In genomic region chr19:54756681-54757257, GRCm38 (mm10) we compare ENCODE assay signal across 11 mouse cellular contexts.
A peak's percentile ranks its signal among the peaks of the same experiment; 100 is the strongest.
DNase-seq lines count a peak whose midpoint lies in the region; ATAC-seq and TF ChIP-seq lines count a peak whose summit lies in the region.
"Had no signal": no experiment of that assay in that cellular context is flagged by ENCODE, and none has a peak within 500 bp of the region (broad histone marks: within the 10 kb centered on the region; RNA-seq: fewer than 3 reads in every experiment).

No protein-coding gene starts in this region.

- H3K9ac ChIP-seq in heart, embryonic 14.5 days (ENCODE audit: low read length), result no peak overlapping the region
- H3K9ac ChIP-seq in midbrain, embryonic 13.5 days (replicated peaks), result no peak overlapping the region
- H3K9ac ChIP-seq in stomach, postnatal 0 days (ENCODE audit: low read length), result no peak overlapping the region
- H3K9ac ChIP-seq: liver, embryonic 14.5 days had no signal

- TF ChIP-seq CTCF in stomach, postnatal 0 days (IDR thresholded peaks at IDR 0.05; ENCODE audit: low read depth), result no peak

- peak overlapping the region in 1 of 2 experiments; percentile 1; a peak in 1 of 4 replicates for H3K27ac ChIP-seq in heart, embryonic 14.5 days (replicated peaks in 1 of 2; ENCODE audit: control insufficient read depth in 1 of 2, insufficient read depth in 1 of 2, low read depth in 2 of 2, low read length in 2 of 2)
- H3K27ac ChIP-seq in heart, embryonic 10.5 days, result no peak overlapping the region
- H3K27ac ChIP-seq in midbrain, embryonic 13.5 days, result no peak overlapping the region
- H3K27ac ChIP-seq in stomach, postnatal 0 days (replicated peaks), result no peak overlapping the region
- H3K27ac ChIP-seq: liver, embryonic 14.5 days had no signal

- peak overlapping the region; percentile 28; the same call in 1 of the 2 replicates for H3K4me2 ChIP-seq in heart, embryonic 14.5 days (ENCODE audit: low read length)
- H3K4me2 ChIP-seq in midbrain, embryonic 13.5 days (replicated peaks), result no peak overlapping the region
- no peak overlapping the region for H3K4me2 ChIP-seq in stomach, postnatal 0 days (replicated peaks; ENCODE audit: low read depth)

- peaks cover 0 to 9% of the 10 kb centered on the region in 2 experiments; a peak in 2 of 4 replicates for H3K4me1 ChIP-seq in heart, embryonic 14.5 days (ENCODE audit: control insufficient read depth in 2 of 2, insufficient read depth in 2 of 2, low read length in 2 of 2)
- H3K4me1 ChIP-seq in heart, embryonic 10.5 days, result peaks cover 7% of the 10 kb centered on the region
- peaks cover 14% of the 10 kb centered on the region for H3K4me1 ChIP-seq in midbrain, embryonic 13.5 days (replicated peaks)
- H3K4me1 ChIP-seq in stomach, postnatal 0 days (replicated peaks; ENCODE audit: control insufficient read depth, insufficient read depth), result no peaks in the 10 kb centered on the region

- H3K36me3 ChIP-seq in heart, embryonic 14.5 days (ENCODE audit: control insufficient read depth, insufficient read depth, low read length), result no peaks in the 10 kb centered on the region
- no peaks in the 10 kb centered on the region for H3K36me3 ChIP-seq in heart, embryonic 10.5 days
- no peaks in the 10 kb centered on the region for H3K36me3 ChIP-seq in midbrain, embryonic 13.5 days
- H3K36me3 ChIP-seq in stomach, postnatal 0 days (ENCODE audit: control insufficient read depth, insufficient read depth, low read length), result no peaks in the 10 kb centered on the region
- H3K36me3 ChIP-seq: G1E had no signal

- no peak for DNase-seq in heart, embryonic 10.5 days (ENCODE audit: low spot score)
- DNase-seq in adrenal gland, postnatal 36 days, result peak; percentile 18 to 26
- DNase-seq in layer of hippocampus, adult 18-20 months (ENCODE audit: low spot score in 2 of 2), result peak; percentile 32 to 65
- peak; percentile 20 for DNase-seq in retina, embryonic 14.5 days (ENCODE audit: low spot score)
- DNase-seq in stomach, postnatal 0 days (ENCODE audit: low spot score), result no peak
- no peak for DNase-seq in ovary, adult 18-20 months (ENCODE audit: low spot score)
- DNase-seq: cerebellum, adult 9-10 months had no signal

- no peak for TF ChIP-seq EP300 in stomach, postnatal 0 days (optimal IDR thresholded peaks at IDR 0.05)

- no peak overlapping the region for H3K4me3 ChIP-seq in heart, embryonic 14.5 days (ENCODE audit: control insufficient read depth in 1 of 2, insufficient read depth in 1 of 2, low read depth in 1 of 2, low read length in 2 of 2)
- H3K4me3 ChIP-seq in heart, embryonic 10.5 days, result no peak overlapping the region
- H3K4me3 ChIP-seq in midbrain, embryonic 13.5 days (replicated peaks), result no peak overlapping the region
- no peak overlapping the region for H3K4me3 ChIP-seq in stomach, postnatal 0 days (ENCODE audit: low read depth, low read length)

- H3K9me3 ChIP-seq in heart, embryonic 14.5 days (ENCODE audit: control insufficient read depth, low read length), result no peaks in the 10 kb centered on the region
- no peaks in the 10 kb centered on the region for H3K9me3 ChIP-seq in heart, embryonic 10.5 days
- no peaks in the 10 kb centered on the region for H3K9me3 ChIP-seq in midbrain, embryonic 13.5 days
- no peaks in the 10 kb centered on the region for H3K9me3 ChIP-seq in stomach, postnatal 0 days (ENCODE audit: control insufficient read depth, low read length)
- H3K9me3 ChIP-seq: G1E had no signal

- no peaks in the 10 kb centered on the region for H3K27me3 ChIP-seq in heart, embryonic 14.5 days (ENCODE audit: control insufficient read depth, insufficient read depth, low read length)
- H3K27me3 ChIP-seq in heart, embryonic 10.5 days (ENCODE audit: insufficient read depth, poor library complexity, severe bottlenecking), result no peaks in the 10 kb centered on the region
- no peaks in the 10 kb centered on the region for H3K27me3 ChIP-seq in midbrain, embryonic 13.5 days
- no peaks in the 10 kb centered on the region for H3K27me3 ChIP-seq in stomach, postnatal 0 days (ENCODE audit: control insufficient read depth, insufficient read depth, low read length)

- WGBS in heart, embryonic 14.5 days, result 22% methylated on average over 8 of the region's 8 CpGs
- WGBS in heart, embryonic 10.5 days, result 41% methylated on average over 8 of the region's 8 CpGs
- WGBS in midbrain, embryonic 13.5 days, result 61% methylated on average over 8 of the region's 8 CpGs
- 54% methylated on average over 8 of the region's 8 CpGs for WGBS in stomach, postnatal 0 days

- ATAC-seq in heart, embryonic 14.5 days (ENCODE audit: insufficient number of reproducible peaks, insufficient read depth, low FRiP score, low read depth), result no peak
- no peak for ATAC-seq in midbrain, embryonic 13.5 days
- ATAC-seq in stomach, postnatal 0 days (ENCODE audit: low FRiP score, low TSS enrichment), result no peak

Comparison
In these comparisons a context has a peak if more than half of its experiments do, and no peak if none do; other contexts are left out.
1. DNase-seq: peak in adrenal gland, postnatal 36 days (2 of 2), layer of hippocampus, adult 18-20 months (2 of 2) and retina, embryonic 14.5 days (single experiment); none in heart, embryonic 10.5 days (single experiment), stomach, postnatal 0 days (single experiment) and ovary, adult 18-20 months (single experiment).